Mouse (Mus musculus) midbrain, embryonic 13.5 days (tissue): ENCODE results near the gene Slitrk3. TPM values are rescaled to one million over a fixed set of nuclear protein-coding genes. Genes with fewer than 3 reads are reported as not detected.

Experiments
- ATAC-seq: fragments of 200-750 bp; cut with Nextera tagmentation; 2 replicates; pipeline ENCODE4 v1.8.0; 2017; ENCODE audit warnings: mild to moderate bottlenecking, moderate TSS enrichment, moderate library complexity
- H3K27ac ChIP-seq: fragments of 300-500 bp; sonication (generic); 2 replicates; pipeline ENCODE4 v1.5.1; 2015; ENCODE audit warnings: inconsistent platforms, mild to moderate bottlenecking, moderate library complexity
- H3K27me3 ChIP-seq: fragments of 300-500 bp; sonication (generic); 2 replicates; pipeline ENCODE4 v1.6.1; 2015; ENCODE audit warnings: mild to moderate bottlenecking, inconsistent platforms
- H3K36me3 ChIP-seq: fragments of 300-500 bp; sonication (generic); 2 replicates; pipeline ENCODE4 v1.6.1; 2015; ENCODE audit warnings: mild to moderate bottlenecking, inconsistent platforms
- H3K4me1 ChIP-seq: fragments of 300-500 bp; sonication (generic); replicated peaks from 2 replicates; pipeline ENCODE4 v1.6.1; 2015; ENCODE audit warnings: inconsistent platforms
- H3K4me2 ChIP-seq: fragments of 300-500 bp; sonication (generic); replicated peaks from 2 replicates; pipeline ENCODE4 v1.6.1; 2015; ENCODE audit warnings: moderate library complexity, mild to moderate bottlenecking, inconsistent platforms
- H3K4me3 ChIP-seq: fragments of 300-500 bp; sonication (generic); replicated peaks from 2 replicates; pipeline ENCODE4 v1.5.1; 2015; ENCODE audit warnings: mild to moderate bottlenecking, inconsistent platforms
- H3K9ac ChIP-seq: fragments of 300-500 bp; sonication (generic); replicated peaks from 2 replicates; pipeline ENCODE4 v1.6.1; 2015; ENCODE audit warnings: mild to moderate bottlenecking, inconsistent platforms
- H3K9me3 ChIP-seq: fragments of 300-500 bp; sonication (generic); 2 replicates; pipeline ENCODE4 v1.6.1; 2016; ENCODE audit warnings: mild to moderate bottlenecking, inconsistent platforms
- WGBS: fragments of 180-500 bp; shearing (Covaris S2); methylation state at CpG from one replicate; pipeline ENCODE4 v1.1.7; 2015; 5-methylcytosine and 5-hydroxymethylcytosine counted together
- polyA plus RNA-seq: library from polyadenylated mRNA; unstranded; fragments of >200 nt; fragmentation: Nextera tagmentation; extraction: Ambion mirVana; gene quantifications from 2 replicates; pipeline ENCODE4 v1.2.1, GENCODE M21; 2015

Slitrk3 gene
- polyA plus RNA-seq, 1 experiment from 2014 or later = 11.1 TPM

DNA sequence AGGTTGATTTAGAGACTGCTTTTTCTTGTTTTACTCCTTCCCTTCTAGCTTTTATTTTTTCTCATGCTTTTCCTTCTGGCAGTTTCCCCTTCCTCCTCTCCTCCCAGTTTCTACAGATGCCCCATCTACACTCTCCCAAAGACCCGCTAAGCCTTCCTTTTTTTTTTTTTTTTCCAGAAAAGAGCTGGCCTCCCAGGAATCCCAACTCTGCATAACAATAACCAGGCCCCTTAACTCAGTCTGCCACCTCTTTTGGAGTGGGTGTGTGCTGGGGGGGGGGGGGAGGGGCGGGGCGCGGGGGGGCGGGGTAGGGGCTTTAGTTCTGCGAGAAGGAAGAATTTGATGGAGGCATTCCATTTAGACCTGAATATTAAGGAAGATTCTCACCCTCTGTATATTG lies 51.6 kb downstream of the Slitrk3 start:
- Histone ChIP-seq H3K9ac (no peak overlapping the region), H3K27ac (no peak overlapping the region), H3K9me3 (no peaks in the 10 kb centered on the region), H3K27me3 (no peaks in the 10 kb centered on the region), H3K4me1 (0 out of 2 replicates have a peak, but pooled peaks cover 4% of the 10 kb centered on the region), H3K4me2 (no peak overlapping the region), H3K36me3 (no peaks in the 10 kb centered on the region), H3K4me3 (no peak overlapping the region)
- 5% methylated on average over 2 of the region's 6 CpGs for WGBS
- ATAC-seq = no peak

DNA sequence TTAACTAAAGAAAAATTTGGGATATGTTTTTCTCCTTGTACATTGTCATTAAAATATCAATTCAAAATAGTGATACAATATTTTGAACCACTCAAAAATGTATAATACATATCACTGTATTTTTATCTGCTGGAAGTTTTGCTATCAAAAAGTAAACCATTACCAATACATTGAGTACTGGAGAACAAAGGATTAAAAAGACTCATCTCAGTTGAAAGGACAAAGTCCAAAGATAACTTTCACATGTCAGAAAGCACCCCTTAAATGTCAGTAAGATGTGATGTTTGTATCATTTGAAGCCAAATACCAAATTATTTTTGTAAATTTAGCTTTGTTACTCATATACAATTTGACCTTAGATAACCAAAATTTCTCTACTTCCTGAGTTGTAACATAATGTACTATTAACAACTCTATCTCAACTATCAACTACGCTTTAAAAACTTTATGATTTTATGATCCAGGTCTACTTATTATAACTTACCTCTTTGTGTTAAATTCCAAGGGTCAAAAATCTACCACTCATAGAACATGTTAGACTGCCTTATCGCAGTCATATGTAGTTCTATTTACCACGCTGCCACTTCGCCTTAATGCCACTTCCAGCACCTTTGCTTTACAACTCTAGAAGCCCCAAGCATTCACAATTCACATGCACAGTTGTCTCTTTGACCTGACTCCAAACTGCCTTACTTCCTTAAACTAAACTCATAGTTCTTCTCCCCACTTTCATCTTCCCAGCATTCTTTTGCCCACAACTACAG lies 54.5 kb downstream of the Slitrk3 start:
- Histone ChIP-seq H3K27me3 (no peaks in the 10 kb centered on the region), H3K27ac (no peak overlapping the region), H3K9me3 (no peaks in the 10 kb centered on the region), H3K36me3 (no peaks in the 10 kb centered on the region), H3K4me3 (no peak overlapping the region), H3K4me1 (0 out of 2 replicates have a peak, but pooled peaks cover 4% of the 10 kb centered on the region), H3K4me2 (no peak overlapping the region), H3K9ac (no peak overlapping the region)
- ATAC-seq = no peak
- WGBS = 93% methylated on average over 4 of the region's 4 CpGs

- no peak overlapping the region for H3K9ac ChIP-seq
- H3K4me2 ChIP-seq = no peak overlapping the region
- WGBS = 78% methylated on average over 4 of the region's 4 CpGs
- ATAC-seq = no peak
- H3K9me3 ChIP-seq = no peaks in the 10 kb centered on the region; the same call in 1 of the 2 replicates
- H3K27ac ChIP-seq = no peak overlapping the region
- H3K4me3 ChIP-seq = no peak overlapping the region
- no peaks in the 10 kb centered on the region for H3K36me3 ChIP-seq
- H3K4me1 ChIP-seq = no peaks in the 10 kb centered on the region
- H3K27me3 ChIP-seq = no peaks in the 10 kb centered on the region
Observed at GRCm38 (mm10) chr3:72997517-72997916, 60.1 kb downstream of the Slitrk3 start.

Other genes with a start within 250 kb of the Slitrk3 start
- gene Sis, start 89.9 kb downstream of the Slitrk3 start, polyA plus RNA-seq = not detected in 2 replicates